Mouse (Mus musculus): ENCODE measurements around the gene Slc35f1. TPM values are rescaled to one million over a fixed set of nuclear protein-coding genes. Genes with fewer than 3 reads are reported as not detected.
"Not testable (repeated sequence)": the region's sequence is repeated elsewhere in the genome, so short reads cannot be mapped to it uniquely, and the experiment has no call there.

Gene Slc35f1
- polyA plus RNA-seq, 1 experiment from 2014 or later: 3.1 TPM

DNA sequence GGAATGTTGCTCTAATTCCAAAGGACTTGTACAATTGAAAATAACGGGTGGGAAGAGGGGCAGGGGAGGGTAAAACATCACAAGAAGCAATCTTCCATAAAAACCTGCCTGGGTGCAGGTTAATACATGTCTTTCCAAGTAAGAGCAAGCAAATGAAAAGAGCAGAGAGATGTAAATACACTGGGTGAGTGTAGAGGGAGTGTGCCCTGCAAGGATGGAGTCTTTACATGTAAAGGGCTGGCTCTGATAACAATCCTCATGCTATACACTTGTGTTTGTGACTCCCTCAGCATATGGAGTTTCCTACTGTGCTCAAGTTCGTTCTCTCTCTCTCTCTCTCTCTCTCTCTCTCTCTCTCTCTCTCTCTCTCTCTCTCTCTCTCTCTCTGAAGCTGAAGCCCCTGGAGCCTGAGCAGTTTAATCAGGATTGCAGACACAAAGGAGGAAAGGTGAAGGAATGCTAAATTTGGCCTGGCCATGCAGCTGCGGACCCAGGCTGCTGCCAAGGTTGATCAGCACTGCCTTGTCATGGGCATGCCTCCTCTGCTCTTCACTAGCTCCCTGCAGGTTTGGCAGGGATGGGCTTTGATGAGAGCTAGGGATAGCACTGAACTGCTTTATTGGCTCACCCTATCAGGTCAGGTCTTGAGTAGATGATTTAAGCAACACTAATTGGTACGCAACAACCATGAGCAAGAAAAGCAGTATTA, 187.9 kb downstream of the Slc35f1 start:
- Histone ChIP-seq H3K36me3 (no peaks in the 10 kb centered on the region), H3K27ac (no peak overlapping the region), H3K4me1 (replicated peaks) (no peaks in the 10 kb centered on the region), H3K9me3 (no peaks in the 10 kb centered on the region), H3K4me3 (replicated peaks) (no peak overlapping the region), H3K4me2 (replicated peaks) (no peak overlapping the region), H3K9ac (no peak overlapping the region), H3K27me3 (replicated peaks) (no peaks in the 10 kb centered on the region)
- WGBS: 64% methylated on average over 4 of the region's 4 CpGs
- ATAC-seq: no peak

DNA sequence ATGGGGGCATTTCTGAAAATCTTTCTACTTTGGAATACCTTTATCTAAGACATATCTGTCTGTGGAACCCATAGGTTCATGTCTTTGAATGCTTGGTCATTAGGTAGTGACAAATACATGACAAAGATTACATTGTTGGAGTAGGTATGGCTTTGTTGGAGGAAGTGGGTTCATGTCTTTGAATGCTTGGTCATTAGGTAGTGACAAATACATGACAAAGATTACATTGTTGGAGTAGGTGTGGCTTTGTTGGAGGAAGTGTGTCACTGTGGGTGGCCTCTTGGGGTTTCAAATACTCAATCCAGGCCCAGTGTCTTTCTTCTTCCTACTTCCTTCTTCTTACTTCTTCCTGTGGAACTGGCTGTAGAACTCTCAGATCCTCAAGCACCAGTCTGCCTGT, 206.4 kb downstream of the Slc35f1 start:
- H3K36me3 ChIP-seq; H3K4me1 ChIP-seq (replicated peaks); ATAC-seq; H3K4me3 ChIP-seq (replicated peaks); H3K27me3 ChIP-seq (replicated peaks); H3K4me2 ChIP-seq (replicated peaks); H3K9me3 ChIP-seq; H3K27ac ChIP-seq; H3K9ac ChIP-seq: not testable (repeated sequence)

DNA sequence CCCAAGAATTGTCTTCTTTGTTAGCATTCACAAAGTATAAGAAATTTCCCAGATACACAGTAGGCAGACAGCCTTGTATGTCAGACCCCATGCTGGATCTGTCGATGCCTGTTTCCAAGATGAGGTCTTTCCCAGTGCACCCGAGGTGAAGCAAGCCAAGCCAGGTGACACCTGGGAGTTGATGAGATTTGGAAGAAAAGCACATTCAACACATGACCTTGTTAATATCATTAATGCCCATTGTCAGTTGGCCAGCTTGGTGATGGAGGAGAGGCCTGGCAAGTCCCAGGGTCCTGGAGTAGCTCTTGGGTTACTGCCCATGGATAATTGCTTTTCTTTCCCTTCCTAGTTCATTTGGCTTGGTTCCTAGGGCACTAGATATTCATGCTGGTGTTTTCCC, 214.6 kb downstream of the Slc35f1 start:
- Histone ChIP-seq H3K4me2 (replicated peaks) (no peak overlapping the region), H3K27me3 (replicated peaks) (no peaks in the 10 kb centered on the region), H3K36me3 (no peaks in the 10 kb centered on the region), H3K9me3 (no peaks in the 10 kb centered on the region), H3K27ac (no peak overlapping the region), H3K4me1 (replicated peaks) (no peaks in the 10 kb centered on the region), H3K9ac (no peak overlapping the region), H3K4me3 (replicated peaks) (no peak overlapping the region)
- WGBS: 83% methylated on average over 2 of the region's 2 CpGs
- ATAC-seq: no peak

DNA sequence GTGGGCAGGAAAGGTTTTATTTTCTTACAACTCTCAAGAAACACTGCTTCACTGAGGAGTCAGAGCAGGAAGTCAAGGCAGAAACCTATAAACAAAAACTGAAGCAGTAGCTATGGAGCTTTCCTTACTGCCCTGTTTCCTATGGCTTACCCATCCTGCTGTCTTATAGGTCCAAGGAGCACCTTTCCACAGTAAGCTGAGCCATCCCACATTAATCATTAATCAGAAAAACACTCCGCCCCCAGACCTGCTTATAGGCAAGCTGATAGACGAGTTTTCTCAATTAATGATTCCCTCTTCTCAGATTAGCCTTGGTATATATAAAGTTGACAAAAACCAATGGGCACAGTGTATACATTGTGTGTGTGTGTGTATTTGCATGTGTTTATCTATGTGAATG, 221.4 kb downstream of the Slc35f1 start:
- no peaks in the 10 kb centered on the region for H3K9me3 ChIP-seq
- H3K27me3 ChIP-seq (replicated peaks): no peaks in the 10 kb centered on the region
- H3K4me2 ChIP-seq (replicated peaks): no peak overlapping the region
- 64% methylated on average over 2 of the region's 2 CpGs for WGBS
- H3K36me3 ChIP-seq: no peaks in the 10 kb centered on the region
- no peak overlapping the region for H3K9ac ChIP-seq
- H3K4me3 ChIP-seq (replicated peaks): no peak overlapping the region
- ATAC-seq: peak; percentile 86
- H3K4me1 ChIP-seq (replicated peaks): no peaks in the 10 kb centered on the region
- no peak overlapping the region for H3K27ac ChIP-seq

DNA sequence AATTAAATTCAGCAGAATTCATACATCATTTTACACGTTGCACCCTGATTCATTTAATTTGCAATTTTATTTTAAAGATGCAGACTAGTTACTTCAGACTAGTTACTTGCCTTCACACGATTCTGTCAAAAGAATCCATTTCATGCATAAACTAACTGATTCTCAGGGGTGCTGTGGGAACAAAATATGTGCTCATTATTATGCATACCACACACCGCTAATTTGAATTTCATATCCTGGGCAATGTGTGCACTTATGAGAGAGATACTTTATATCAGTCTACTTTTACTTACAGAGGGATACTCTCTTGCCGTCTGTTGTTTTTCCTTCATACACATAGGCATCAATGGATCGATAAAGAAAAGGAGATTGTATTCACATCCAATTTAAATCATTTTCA, 228.4 kb downstream of the Slc35f1 start:
- 83% methylated on average over 5 of the region's 5 CpGs for WGBS
- H3K4me1 ChIP-seq (replicated peaks): no peaks in the 10 kb centered on the region
- no peaks in the 10 kb centered on the region for H3K27me3 ChIP-seq (replicated peaks)
- ATAC-seq: no peak
- no peak overlapping the region for H3K4me2 ChIP-seq (replicated peaks)
- no peaks in the 10 kb centered on the region for H3K36me3 ChIP-seq
- H3K9ac ChIP-seq: no peak overlapping the region
- H3K9me3 ChIP-seq: no peaks in the 10 kb centered on the region
- H3K27ac ChIP-seq: no peak overlapping the region
- H3K4me3 ChIP-seq (replicated peaks): no peak overlapping the region

DNA sequence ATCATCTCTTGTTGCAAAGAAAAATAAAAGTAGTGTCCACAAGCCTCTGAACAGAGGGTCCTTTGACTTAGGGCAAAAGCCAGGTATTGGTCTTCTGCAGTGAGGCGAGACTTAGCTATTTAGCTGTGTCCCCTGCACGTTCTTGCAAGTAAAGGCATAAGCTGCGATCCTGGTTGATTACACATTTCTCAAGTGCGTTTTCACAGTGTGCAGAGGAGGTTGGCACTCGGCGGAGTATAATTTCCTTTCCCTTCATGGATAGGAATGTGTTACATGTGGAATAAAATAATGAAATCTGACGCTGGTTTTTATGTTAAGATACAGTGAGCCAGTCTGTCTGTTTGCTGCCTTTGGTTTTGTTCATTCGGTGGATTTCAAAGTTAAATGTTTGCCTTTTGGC, 232.8 kb downstream of the Slc35f1 start:
- no peaks in the 10 kb centered on the region for H3K4me1 ChIP-seq (replicated peaks)
- H3K36me3 ChIP-seq: no peaks in the 10 kb centered on the region
- no peaks in the 10 kb centered on the region for H3K9me3 ChIP-seq
- no peak overlapping the region for H3K27ac ChIP-seq
- no peak for ATAC-seq
- H3K9ac ChIP-seq: no peak overlapping the region
- 65% methylated on average over 8 of the region's 8 CpGs for WGBS
- no peaks in the 10 kb centered on the region for H3K27me3 ChIP-seq (replicated peaks)
- no peak overlapping the region for H3K4me2 ChIP-seq (replicated peaks)
- H3K4me3 ChIP-seq (replicated peaks): no peak overlapping the region

DNA sequence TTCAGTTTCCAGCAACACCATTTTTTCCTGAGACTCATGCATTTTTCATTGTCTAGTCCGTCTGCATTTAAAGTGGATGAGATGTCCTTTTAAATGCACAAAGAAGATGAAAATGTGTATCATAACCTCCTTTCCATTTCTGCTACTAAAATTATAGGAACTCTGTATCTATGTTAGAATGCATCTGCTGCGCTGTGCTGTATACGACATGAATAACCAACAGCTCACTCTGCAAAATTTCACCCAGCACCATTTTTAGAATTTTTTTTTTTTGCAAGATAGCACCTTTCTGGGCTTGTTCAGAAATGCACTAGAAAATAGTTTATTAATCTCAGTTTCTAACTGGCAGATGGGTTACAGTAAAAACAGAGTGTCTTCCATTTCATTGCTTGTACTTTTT, 236.0 kb downstream of the Slc35f1 start:
- Histone ChIP-seq H3K27ac (no peak overlapping the region), H3K27me3 (replicated peaks) (no peaks in the 10 kb centered on the region), H3K9me3 (no peaks in the 10 kb centered on the region), H3K4me1 (replicated peaks) (no peaks in the 10 kb centered on the region), H3K36me3 (no peaks in the 10 kb centered on the region), H3K9ac (no peak overlapping the region), H3K4me2 (replicated peaks) (no peak overlapping the region), H3K4me3 (replicated peaks) (no peak overlapping the region)
- WGBS: 84% methylated on average over 3 of the region's 3 CpGs
- ATAC-seq: no peak

DNA sequence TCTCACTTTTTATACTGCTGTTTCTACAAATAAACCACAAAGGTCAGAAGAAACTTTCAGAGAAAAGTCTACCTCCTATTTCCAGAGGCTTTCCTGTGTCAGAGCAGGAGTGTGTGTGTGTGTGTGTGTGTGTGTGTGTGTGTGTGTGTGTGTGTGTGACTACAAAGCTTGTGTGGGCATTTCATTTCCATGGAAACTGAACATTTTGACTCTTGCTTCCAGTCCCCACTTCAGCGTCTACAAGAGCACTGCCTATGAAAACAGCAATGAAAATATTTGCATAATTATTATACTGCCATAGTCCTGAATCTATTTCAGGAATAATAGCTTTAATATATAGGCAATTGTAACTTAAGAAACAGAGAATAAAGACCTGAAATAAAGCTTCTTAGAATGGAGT, 241.8 kb downstream of the Slc35f1 start:
- Histone ChIP-seq H3K9me3 (no peaks in the 10 kb centered on the region), H3K4me2 (replicated peaks) (no peak overlapping the region), H3K27ac (no peak overlapping the region), H3K36me3 (no peaks in the 10 kb centered on the region), H3K27me3 (replicated peaks) (no peaks in the 10 kb centered on the region), H3K9ac (no peak overlapping the region), H3K4me3 (replicated peaks) (no peak overlapping the region), H3K4me1 (replicated peaks) (no peaks in the 10 kb centered on the region)
- ATAC-seq: no peak
- 61% methylated on average over 1 of the region's 1 CpGs for WGBS

DNA sequence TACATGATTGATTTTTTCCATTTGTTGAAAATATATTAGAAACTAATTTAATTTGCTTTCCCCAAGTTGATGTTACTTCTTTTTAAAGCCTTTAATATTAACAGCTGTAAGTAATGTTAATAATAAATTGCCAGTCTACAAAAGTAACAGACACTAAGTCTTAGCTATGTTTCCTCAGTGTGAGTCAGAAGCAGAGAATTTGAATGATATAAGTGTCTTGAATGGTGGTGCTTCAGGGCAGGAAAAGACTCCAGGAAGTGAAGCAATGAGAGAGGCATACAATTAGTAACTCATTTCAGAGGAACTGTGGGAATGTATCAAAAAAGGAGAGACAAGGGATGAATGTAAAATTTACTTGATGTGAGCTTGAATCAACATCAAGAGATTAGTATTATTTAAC, 244.3 kb downstream of the Slc35f1 start:
- Histone ChIP-seq H3K9ac (no peak overlapping the region), H3K4me2 (replicated peaks) (no peak overlapping the region), H3K36me3 (no peaks in the 10 kb centered on the region), H3K27me3 (replicated peaks) (no peaks in the 10 kb centered on the region), H3K4me3 (replicated peaks) (no peak overlapping the region), H3K27ac (no peak overlapping the region), H3K4me1 (replicated peaks) (no peaks in the 10 kb centered on the region), H3K9me3 (no peaks in the 10 kb centered on the region)
- no peak for ATAC-seq

DNA sequence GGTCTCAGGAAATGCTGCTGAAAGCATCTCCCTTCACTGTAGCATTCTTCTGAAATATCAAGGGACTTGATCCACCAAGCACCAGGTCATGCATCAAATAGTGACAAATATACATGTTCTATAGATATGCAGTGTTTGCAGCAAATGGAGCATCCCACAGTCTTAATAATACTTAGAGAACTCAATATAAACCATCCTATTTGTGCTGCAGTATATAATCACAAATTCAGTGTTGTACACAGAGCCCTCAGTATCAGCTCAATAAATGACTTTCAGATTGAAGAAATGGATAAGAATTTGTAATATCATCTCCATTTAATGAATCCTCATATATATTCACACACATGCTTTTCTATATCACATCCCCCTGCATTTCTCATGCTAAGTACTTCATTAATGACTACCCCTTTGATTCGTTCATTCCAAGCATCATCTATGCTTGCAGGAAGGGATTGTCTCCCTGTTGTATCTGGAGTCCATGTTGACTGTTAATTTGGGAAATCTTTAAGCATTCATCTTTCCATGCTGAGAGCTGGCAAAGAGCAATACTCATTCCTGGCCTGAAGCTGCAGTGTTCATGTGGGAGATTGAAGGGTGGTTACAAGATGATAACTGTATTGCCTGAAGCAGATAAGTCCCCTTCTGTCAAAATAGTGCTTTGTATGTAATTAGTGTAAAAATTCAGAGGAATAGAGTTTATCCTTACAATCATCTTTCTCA, 249.9 kb downstream of the Slc35f1 start:
- Histone ChIP-seq H3K36me3 (no peaks in the 10 kb centered on the region), H3K4me2 (replicated peaks) (no peak overlapping the region), H3K4me1 (replicated peaks) (no peaks in the 10 kb centered on the region), H3K9me3 (no peaks in the 10 kb centered on the region), H3K9ac (no peak overlapping the region), H3K4me3 (replicated peaks) (no peak overlapping the region), H3K27me3 (replicated peaks) (no peaks in the 10 kb centered on the region), H3K27ac (no peak overlapping the region)
- no peak for ATAC-seq
- 90% methylated on average over 1 of the region's 1 CpGs for WGBS

DNA sequence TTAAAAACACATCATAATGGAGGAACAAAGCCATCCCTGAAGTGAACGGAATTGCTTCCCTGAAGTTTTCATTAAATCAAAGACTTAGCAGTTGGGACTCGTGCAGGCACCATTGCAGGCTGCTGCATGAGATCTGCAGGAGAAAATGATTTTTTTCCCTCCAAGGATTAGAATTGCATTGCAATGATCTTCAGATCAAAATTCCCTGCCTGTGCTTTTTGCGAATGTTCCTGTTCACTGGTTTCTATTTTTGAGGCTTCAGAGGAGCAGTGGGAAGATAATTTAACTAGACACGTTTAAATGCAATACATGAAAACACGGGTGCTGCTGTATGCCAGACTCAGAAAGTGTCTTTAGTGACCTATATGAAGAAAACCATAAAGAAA, 250.5 kb downstream of the Slc35f1 start:
- WGBS: 77% methylated on average over 5 of the region's 5 CpGs
- H3K4me3 ChIP-seq (replicated peaks): no peak overlapping the region
- ATAC-seq: no peak
- no peaks in the 10 kb centered on the region for H3K36me3 ChIP-seq
- H3K9me3 ChIP-seq: no peaks in the 10 kb centered on the region
- no peaks in the 10 kb centered on the region for H3K4me1 ChIP-seq (replicated peaks)
- H3K9ac ChIP-seq: no peak overlapping the region
- H3K4me2 ChIP-seq (replicated peaks): no peak overlapping the region
- no peak overlapping the region for H3K27ac ChIP-seq
- no peaks in the 10 kb centered on the region for H3K27me3 ChIP-seq (replicated peaks)

DNA sequence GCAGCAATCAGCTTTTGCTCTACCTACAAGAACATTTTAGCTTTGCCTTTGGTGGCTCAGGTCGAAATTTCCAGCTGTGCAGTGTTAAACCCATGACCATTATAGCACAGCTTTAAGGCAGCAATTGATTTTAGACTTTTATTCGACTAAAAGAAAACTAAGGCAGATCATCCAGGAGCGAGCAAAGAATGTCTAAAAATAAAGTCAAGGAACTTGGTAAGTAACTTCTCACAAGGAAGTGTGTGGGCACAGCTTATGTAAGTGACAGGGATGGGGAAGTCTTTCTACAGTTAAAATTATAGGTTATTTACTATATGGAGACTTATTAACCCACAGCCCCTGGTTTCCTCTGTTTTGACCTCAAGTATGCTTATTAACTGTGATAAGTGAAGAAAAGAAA, 262.2 kb downstream of the Slc35f1 start:
- Histone ChIP-seq H3K27ac (no peak overlapping the region), H3K27me3 (replicated peaks) (no peaks in the 10 kb centered on the region), H3K4me3 (replicated peaks) (no peak overlapping the region), H3K4me1 (replicated peaks) (no peaks in the 10 kb centered on the region), H3K9me3 (no peaks in the 10 kb centered on the region), H3K9ac (no peak overlapping the region), H3K4me2 (replicated peaks) (no peak overlapping the region), H3K36me3 (no peaks in the 10 kb centered on the region)
- ATAC-seq: no peak
- 81% methylated on average over 3 of the region's 3 CpGs for WGBS

DNA sequence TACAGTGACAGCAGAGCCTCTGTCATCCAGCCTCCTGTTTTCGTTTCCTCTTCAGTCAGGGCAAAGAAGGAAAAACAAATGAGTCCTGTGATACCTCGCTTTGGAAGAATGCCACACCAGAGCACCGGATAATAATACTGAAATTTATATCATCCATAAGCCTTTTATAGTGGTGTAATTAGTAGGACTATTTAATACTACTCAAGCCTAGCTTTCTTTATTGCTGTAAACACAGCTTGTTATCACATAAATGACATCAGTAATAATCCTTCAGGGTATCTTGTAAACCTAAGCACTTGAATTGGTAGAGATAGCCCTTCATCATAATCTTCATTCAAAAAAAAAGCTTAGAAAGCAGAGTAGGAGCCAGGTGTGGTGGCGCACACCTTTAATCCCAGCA, 266.4 kb downstream of the Slc35f1 start:
- 67% methylated on average over 4 of the region's 4 CpGs for WGBS
- Histone ChIP-seq H3K9ac (no peak overlapping the region), H3K36me3 (no peaks in the 10 kb centered on the region), H3K27ac (no peak overlapping the region), H3K9me3 (no peaks in the 10 kb centered on the region), H3K4me1 (replicated peaks) (no peaks in the 10 kb centered on the region), H3K4me3 (replicated peaks) (no peak overlapping the region), H3K4me2 (replicated peaks) (no peak overlapping the region), H3K27me3 (replicated peaks) (no peaks in the 10 kb centered on the region)
- no peak for ATAC-seq

Data from intestine, embryonic 15.5 days (tissue).